ENCODE assay signal across 8 mouse cellular contexts in the genomic region with DNA sequence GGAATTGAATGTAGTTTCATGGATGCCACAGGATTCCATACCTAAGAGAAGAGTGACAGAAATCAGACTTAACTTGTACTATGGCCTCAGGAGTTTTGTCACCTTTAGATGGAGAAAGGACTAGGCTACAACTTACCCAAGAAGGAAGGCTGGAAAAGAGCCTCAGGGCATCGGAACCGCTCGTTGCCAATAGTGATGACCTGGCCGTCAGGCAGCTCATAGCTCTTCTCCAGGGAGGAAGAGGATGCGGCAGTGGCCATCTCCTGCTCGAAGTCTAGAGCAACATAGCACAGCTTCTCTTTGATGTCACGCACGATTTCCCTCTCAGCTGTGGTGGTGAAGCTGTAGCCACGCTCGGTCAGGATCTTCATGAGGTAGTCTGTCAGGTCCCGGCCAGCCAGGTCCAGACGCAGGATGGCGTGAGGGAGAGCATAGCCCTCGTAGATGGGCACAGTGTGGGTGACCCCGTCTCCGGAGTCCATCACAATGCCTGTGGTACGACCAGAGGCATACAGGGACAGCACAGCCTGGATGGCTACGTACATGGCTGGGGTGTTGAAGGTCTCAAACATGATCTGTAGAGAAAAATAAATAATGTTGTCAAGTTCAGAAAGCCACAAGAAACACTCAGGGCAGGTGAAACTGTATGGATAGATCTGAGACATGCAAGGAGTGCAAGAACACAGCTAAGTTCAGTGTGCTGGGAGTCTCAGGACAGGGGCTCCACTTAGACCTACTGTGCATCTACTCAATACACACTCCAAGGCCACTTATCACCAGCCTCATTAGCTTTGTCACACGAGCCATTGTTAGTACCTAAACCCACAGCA. TPM values are rescaled to one million over a fixed set of nuclear protein-coding genes. Genes with fewer than 3 reads are reported as not detected.
DNase-seq lines count a peak whose midpoint lies in the region; ATAC-seq and TF ChIP-seq lines count a peak whose summit lies in the region.

No protein-coding gene starts in this region.

- WGBS in thymus, adult 2 months = 25% methylated on average over 19 of the region's 19 CpGs
- WGBS in neural tube, embryonic 13.5 days = 78% methylated on average over 19 of the region's 19 CpGs

- peak; percentile 49 for DNase-seq in CD4-positive, CD25-positive, alpha-beta regulatory T cell, adult 2 months (ENCODE audit: low read depth, low spot score)
- no peak for DNase-seq in thymus, adult 2 months
- DNase-seq in thymus, postnatal 10 days (ENCODE audit: low spot score in 2 of 2) = no peak
- DNase-seq in induced T-regulatory cell, adult 2 months (ENCODE audit: low read depth) = peak; percentile 59
- DNase-seq in embryo, embryonic 10 days (ENCODE audit: low spot score) = no peak

- ATAC-seq in CD4-positive, CD25-positive, alpha-beta regulatory T cell, adult 4 months = no peak
- ATAC-seq in neural tube, embryonic 13.5 days (ENCODE audit: low read depth) = no peak
- ATAC-seq in monocyte, adult 5-6 weeks (replicated peaks; ENCODE audit: insufficient number of reproducible peaks, low FRiP score, low TSS enrichment, poor library complexity, severe bottlenecking) = no peak

- H3K27me3 ChIP-seq in thymus, adult 2 months (ENCODE audit: control insufficient read depth, insufficient read depth, low read length) = no peaks in the 10 kb centered on the region
- H3K27me3 ChIP-seq in neural tube, embryonic 13.5 days = no peaks in the 10 kb centered on the region

- no peaks in the 10 kb centered on the region for H3K9me3 ChIP-seq in neural tube, embryonic 13.5 days

- peaks cover 58% of the 10 kb centered on the region for H3K36me3 ChIP-seq in thymus, adult 2 months (ENCODE audit: control insufficient read depth, insufficient read depth, low read length)
- H3K36me3 ChIP-seq in neural tube, embryonic 13.5 days = peaks cover 59% of the 10 kb centered on the region

- TF ChIP-seq POLR2A in thymus, adult 2 months (IDR thresholded peaks at IDR 0.05; ENCODE audit: control insufficient read depth, extremely low read depth, insufficient read depth, low read length, poor library complexity) = no peak

- peak overlapping the region; percentile 84 for H3K4me2 ChIP-seq in neural tube, embryonic 13.5 days

- H3K4me1 ChIP-seq in thymus, adult 2 months (replicated peaks; ENCODE audit: control insufficient read depth, insufficient read depth, low read length) = peaks cover 35% of the 10 kb centered on the region
- H3K4me1 ChIP-seq in neural tube, embryonic 13.5 days (replicated peaks) = peaks cover 57% of the 10 kb centered on the region

- 0 out of 2 replicates have a peak overlapping the region, but pooled peaks have one; percentile 12 for H3K27ac ChIP-seq in thymus, adult 2 months (ENCODE audit: control insufficient read depth, insufficient read depth, low read length)
- H3K27ac ChIP-seq in neural tube, embryonic 13.5 days (replicated peaks) = peak overlapping the region; percentile 100

- H3K4me3 ChIP-seq in thymus, adult 2 months (ENCODE audit: control insufficient read depth, insufficient read depth, low read length) = peak overlapping the region; percentile 97
- peak overlapping the region; percentile 92 for H3K4me3 ChIP-seq in neural tube, embryonic 13.5 days

- peak overlapping the region; percentile 100 for H3K9ac ChIP-seq in neural tube, embryonic 13.5 days

- TF ChIP-seq CTCF in thymus, adult 2 months (IDR thresholded peaks at IDR 0.05; ENCODE audit: borderline replicate concordance, control insufficient read depth, extremely low read depth, insufficient read depth, low read length, poor library complexity) = no peak

RNA-seq across cellular contexts. Expression of a gene that starts 2.1 kb away (rescaled TPM):
- over 10,000 TPM; 21,144 to 46,167 TPM for polyA plus RNA-seq in CD4-positive, CD25-positive, alpha-beta regulatory T cell, adult 4 months (2017; shearing (Covaris generic))
- polyA plus RNA-seq in thymus, adult 2 months (2012; rRNA removed) = 6,903 and 9,637 TPM in 2 replicates
- 15,088 and 16,772 TPM in 2 replicates for polyA plus RNA-seq in neural tube, embryonic 13.5 days (2015; fragmentation: Nextera tagmentation; extraction: Ambion mirVana)
- total RNA-seq in monocyte, adult 5-6 weeks (2017) = 6,587 to 7,071 TPM (median 6,776 TPM) in 3 replicates

RNA-seq across cellular contexts. Expression of a gene that starts 9.2 kb away (rescaled TPM):
- polyA plus RNA-seq in CD4-positive, CD25-positive, alpha-beta regulatory T cell, adult 4 months (2017; shearing (Covaris generic)) = 1 to 10 TPM; 3.9 to 8.6 TPM
- 25.8 and 29.9 TPM in 2 replicates for polyA plus RNA-seq in thymus, adult 2 months (2012; rRNA removed)
- 25.5 and 28.2 TPM in 2 replicates for polyA plus RNA-seq in neural tube, embryonic 13.5 days (2015; fragmentation: Nextera tagmentation; extraction: Ambion mirVana)
- total RNA-seq in monocyte, adult 5-6 weeks (2017) = 1.6 to 3.6 TPM (median 2.3 TPM) in 3 replicates

RNA-seq across cellular contexts. Expression of a gene that starts 55.7 kb away (rescaled TPM):
- polyA plus RNA-seq in CD4-positive, CD25-positive, alpha-beta regulatory T cell, adult 4 months (2017; shearing (Covaris generic)) = under 1 TPM; 0.36 to 0.58 TPM
- polyA plus RNA-seq in thymus, adult 2 months (2012; rRNA removed) = 148 and 157 TPM in 2 replicates
- polyA plus RNA-seq in neural tube, embryonic 13.5 days (2015; fragmentation: Nextera tagmentation; extraction: Ambion mirVana) = 517 and 659 TPM in 2 replicates
- total RNA-seq in monocyte, adult 5-6 weeks (2017) = 1.2 TPM in 1 of 3 replicates, not detected in the others

Comparison
In these comparisons a context has a peak if more than half of its experiments do, and no peak if none do; other contexts are left out.
1. DNase-seq: peak in CD4-positive, CD25-positive, alpha-beta regulatory T cell, adult 2 months (single experiment) and induced T-regulatory cell, adult 2 months (single experiment); none in thymus, adult 2 months (single experiment), thymus, postnatal 10 days (0 of 2) and embryo, embryonic 10 days (single experiment).
2. RNA of a gene that starts 55.7 kb away (polyA plus RNA-seq): 517 to 659 TPM in neural tube, embryonic 13.5 days and 148 to 157 TPM in thymus, adult 2 months; 0.36 to 0.58 TPM in CD4-positive, CD25-positive, alpha-beta regulatory T cell, adult 4 months; every median in the first group is over 10 times any median in the second.